Mouse (Mus musculus): ENCODE data around the gene Ferd3l.

DNA sequence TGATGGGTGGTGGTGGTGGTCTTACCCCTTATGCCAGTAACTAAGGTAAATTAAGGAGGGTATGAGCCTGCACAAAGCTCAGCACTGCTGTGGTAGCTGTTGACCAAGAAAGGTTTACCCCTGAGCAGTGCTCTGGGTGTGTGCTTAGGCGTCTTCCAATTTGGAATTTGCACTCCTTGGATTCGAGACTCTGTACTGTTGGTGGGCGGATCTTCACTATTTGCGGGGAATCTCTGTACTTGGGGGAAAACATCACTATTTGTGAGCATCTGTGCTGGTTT, 40.6 kb downstream of the Ferd3l start:
- TF ChIP-seq POLR2A (IDR thresholded peaks at IDR 0.05; ENCODE audit: insufficient read depth, low read length) = no peak
- TF ChIP-seq CTCF (IDR thresholded peaks at IDR 0.05; ENCODE audit: low read depth, low read length) = no peak
